Mouse (Mus musculus) small intestine, adult 2 months (tissue): ENCODE results near the gene Bicral. TPM values are rescaled to one million over a fixed set of nuclear protein-coding genes. Genes with fewer than 3 reads are reported as not detected.
"Not testable (repeated sequence)": the region's sequence is repeated elsewhere in the genome, so short reads cannot be mapped to it uniquely, and the experiment has no call there.

Source experiments
- H3K27ac ChIP-seq: fragments of 200-500 bp; 2 replicates; pipeline ENCODE4 v1.5.1; 2012; ENCODE audit warnings: low read depth, low read length, control low read depth, inconsistent platforms; ENCODE audit not compliant: insufficient read depth
- H3K27me3 ChIP-seq: fragments of 200-500 bp; 2 replicates; pipeline ENCODE4 v1.6.1; 2012; ENCODE audit warnings: mild to moderate bottlenecking, moderate library complexity, low read length, inconsistent platforms; ENCODE audit not compliant: control insufficient read depth, insufficient read depth
- H3K36me3 ChIP-seq: fragments of 200-500 bp; 2 replicates; pipeline ENCODE4 v1.6.1; 2012; ENCODE audit warnings: mild to moderate bottlenecking, low read length, control low read depth, inconsistent platforms; ENCODE audit not compliant: control insufficient read depth, insufficient read depth
- H3K4me1 ChIP-seq: fragments of 200-500 bp; 2 replicates; pipeline ENCODE4 v1.6.1; 2012; ENCODE audit warnings: low read length, inconsistent platforms, mixed read lengths; ENCODE audit not compliant: control insufficient read depth, insufficient read depth, insufficient read length
- H3K4me3 ChIP-seq: fragments of 200-500 bp; 2 replicates; pipeline ENCODE4 v1.5.1; 2012; ENCODE audit warnings: low read depth, mild to moderate bottlenecking, control low read depth, inconsistent platforms, low read length, moderate library complexity
- CTCF ChIP-seq: fragments of 200-500 bp; IDR thresholded peaks from 2 replicates; pipeline ENCODE4 v1.5.1; 2012; ENCODE audit warnings: low read depth, mild to moderate bottlenecking, control low read depth, inconsistent platforms, low read length, moderate library complexity, mixed read lengths; ENCODE audit not compliant: insufficient replicate concordance, insufficient read length; ENCODE audit errors: extremely low read depth
- POLR2A ChIP-seq: fragments of 200-500 bp; IDR thresholded peaks from 2 replicates; pipeline ENCODE4 v1.6.1; 2012; ENCODE audit warnings: low read depth, mild to moderate bottlenecking, control low read depth, inconsistent platforms, low read length, moderate library complexity
- WGBS: fragments of 180-500 bp; shearing (Covaris S2); methylation state at CpG from one replicate; pipeline ENCODE4 v1.1.7; 2018; 5-methylcytosine and 5-hydroxymethylcytosine counted together
- polyA plus RNA-seq: library from polyadenylated mRNA; depleted of rRNA; stranded (reverse); fragments of >200 nt; gene quantifications from 2 replicates; pipeline ENCODE4 v1.2.3, GENCODE M21; 2012

The Bicral gene
- polyA plus RNA-seq, 1 experiment: 7.1 TPM

- WGBS: 58% methylated on average over 17 of the region's 17 CpGs
- Histone ChIP-seq H3K27me3 (no peaks in the 10 kb centered on the region), H3K36me3 (peaks cover 17% of the 10 kb centered on the region), H3K4me1 (no peaks in the 10 kb centered on the region; the same call in none of the 2 replicates), H3K27ac (no peak overlapping the region), H3K4me3 (no peak overlapping the region)
- no peak for TF ChIP-seq POLR2A
- no peak for TF ChIP-seq CTCF
These were observed 86.7 kb downstream of the Bicral start for GRCm38 (mm10) chr17:46771616-46772015.

- Histone ChIP-seq H3K27me3 (no peaks in the 10 kb centered on the region), H3K36me3 (peaks cover 13% of the 10 kb centered on the region), H3K4me3 (no peak overlapping the region), H3K27ac (no peak overlapping the region), H3K4me1 (no peaks in the 10 kb centered on the region; the same call in none of the 2 replicates)
- 85% methylated on average over 4 of the region's 4 CpGs for WGBS
- TF ChIP-seq POLR2A (no peak), CTCF (no peak)
These were observed 87.3 kb downstream of the Bicral start for GRCm38 (mm10) chr17:46771025-46771424.

GRCm38 (mm10) chr17:46770546-46770945 is 87.7 kb downstream of the Bicral start:
- TF ChIP-seq POLR2A (no peak), CTCF (no peak)
- Histone ChIP-seq H3K4me1 (no peaks in the 10 kb centered on the region; the same call in none of the 2 replicates), H3K27me3 (no peaks in the 10 kb centered on the region), H3K36me3 (peaks cover 8% of the 10 kb centered on the region), H3K27ac (no peak overlapping the region), H3K4me3 (no peak overlapping the region)
- 94% methylated on average over 11 of the region's 11 CpGs for WGBS

- H3K27ac ChIP-seq: no peak overlapping the region
- no peak overlapping the region for H3K4me3 ChIP-seq
- WGBS: 44% methylated on average over 8 of the region's 8 CpGs
- H3K27me3 ChIP-seq: no peaks in the 10 kb centered on the region
- H3K36me3 ChIP-seq: no peaks in the 10 kb centered on the region
- no peak for TF ChIP-seq CTCF
- TF ChIP-seq POLR2A: no peak
- no peaks in the 10 kb centered on the region; the same call in none of the 2 replicates for H3K4me1 ChIP-seq
These were observed 90.4 kb downstream of the Bicral start for GRCm38 (mm10) chr17:46767868-46768267.

GRCm38 (mm10) chr17:46764916-46765315 is 93.4 kb downstream of the Bicral start:
- H3K4me3 ChIP-seq, H3K4me1 ChIP-seq, H3K27me3 ChIP-seq, H3K36me3 ChIP-seq, H3K27ac ChIP-seq: not testable (repeated sequence)
- 57% methylated on average over 9 of the region's 9 CpGs for WGBS

- WGBS: 67% methylated on average over 2 of the region's 2 CpGs
These were observed 94.7 kb downstream of the Bicral start, which contains the start of gene Ptcra for GRCm38 (mm10) chr17:46763544-46763943. Gene Ptcra, minus strand, starts transcription at chr17:46763712.

GRCm38 (mm10) chr17:46758753-46759152 is 99.5 kb downstream of the Bicral start:
- Histone ChIP-seq H3K4me1 (no peaks in the 10 kb centered on the region), H3K27ac (no peak overlapping the region), H3K27me3 (no peaks in the 10 kb centered on the region), H3K36me3 (no peaks in the 10 kb centered on the region), H3K4me3 (no peak overlapping the region)
- WGBS: 86% methylated on average over 12 of the region's 12 CpGs
- TF ChIP-seq CTCF (no peak), POLR2A (no peak)

More at GRCm38 (mm10) chr17:46763544-46763943, 94.7 kb downstream of the Bicral start, which contains the start of gene Ptcra:
- no peak within 1 kb of the TSS for H3K27ac ChIP-seq
- no peaks in the 10 kb centered on the region for H3K27me3 ChIP-seq
- no peaks in the 10 kb centered on the region; the same call in 1 of the 2 replicates for H3K4me1 ChIP-seq
- TF ChIP-seq CTCF (no peak), POLR2A (no peak)
- no peak within 1 kb of the TSS for H3K4me3 ChIP-seq
- H3K36me3 ChIP-seq: no peaks in the 10 kb centered on the region

- TF ChIP-seq CTCF (no peak), POLR2A (no peak; the same call in none of the 2 replicates)
- Histone ChIP-seq H3K36me3 (0 out of 2 replicates have a peak, but pooled peaks cover 3% of the 10 kb centered on the region), H3K4me3 (peak within 1 kb of the TSS; percentile 93), H3K4me1 (peaks cover 3% of the 10 kb centered on the region; the same call in 1 of the 2 replicates), H3K27ac (peak within 1 kb of the TSS; percentile 69), H3K27me3 (no peaks in the 10 kb centered on the region)
- under 1% methylated on average over 58 of the region's 58 CpGs for WGBS
These were observed 106.3 kb downstream of the Bicral start, which contains the start of gene Cnpy3 for GRCm38 (mm10) chr17:46751794-46752556. Gene Cnpy3, minus strand, starts transcription at chr17:46752214.
